In genomic region chr9:106211680-106212593, GRCm38 (mm10) we compare ENCODE assay signal across 8 mouse cellular contexts. TPM values are rescaled to one million over a fixed set of nuclear protein-coding genes. Genes with fewer than 3 reads are reported as not detected.
DNase-seq lines count a peak whose midpoint lies in the region; ATAC-seq and TF ChIP-seq lines count a peak whose summit lies in the region.

No protein-coding gene starts in this region.

- in situ Hi-C loops in Patski (cut with MboI; ENCODE audit: low pct_unique_long_range_greater_than_20kb), result no loop called here

- no peaks in the 10 kb centered on the region for H3K27me3 ChIP-seq in Patski
- H3K27me3 ChIP-seq in hindbrain, embryonic 14.5 days (ENCODE audit: control insufficient read depth, insufficient read depth, low read length), result no peaks in the 10 kb centered on the region

- POLR2A ChIA-PET in Patski (lab: Charles Lee), result interaction anchor here (0.6 to 0.7 kb wide), 2 partner anchors 48 to 68 kb away, joined by 3 read pairs; no protein-coding TSS in a partner anchor

- no peak for TF ChIP-seq CTCF in Patski (IDR thresholded peaks at IDR 0.05)

- 17% methylated on average over 37 of the region's 37 CpGs for WGBS in hindbrain, embryonic 14.5 days

- H3K9ac ChIP-seq in hindbrain, embryonic 14.5 days, result peak overlapping the region; percentile 53

- H3K4me1 ChIP-seq in hindbrain, embryonic 14.5 days (replicated peaks; ENCODE audit: control insufficient read depth, insufficient read depth, low read length), result peaks cover 8% of the 10 kb centered on the region; the same call in 1 of the 2 replicates

- DNase-seq in Patski (ENCODE audit: low read depth, low spot score), result peak; percentile 34
- DNase-seq in cerebellum, adult 9-11 months, result peak; percentile 85
- DNase-seq in frontal cortex, postnatal 25 days (ENCODE audit: low spot score in 2 of 2), result peak; percentile 77 to 79
- peak; percentile 95 for DNase-seq in hindbrain, embryonic 14.5 days (ENCODE audit: low spot score)
- peak; percentile 74 to 89 for DNase-seq in left cerebral cortex, postnatal 10 days (ENCODE audit: extremely low spot score in 1 of 2, low spot score in 2 of 2)
- DNase-seq in right cerebral cortex, postnatal 25 days, result peak; percentile 77
- DNase-seq in urinary bladder, postnatal 36 days (ENCODE audit: low spot score in 2 of 2), result peak; percentile 76 to 84

- H3K9me3 ChIP-seq in hindbrain, embryonic 14.5 days (ENCODE audit: control insufficient read depth, low read length), result no peaks in the 10 kb centered on the region

- H3K36me3 ChIP-seq in hindbrain, embryonic 14.5 days (replicated peaks; ENCODE audit: control insufficient read depth, insufficient read depth), result peaks cover 44% of the 10 kb centered on the region

- CTCF ChIA-PET in Patski (lab: Charles Lee), result interaction anchor here (0.6 to 3.9 kb wide), 30 partner anchors 9 to 265 kb away, joined by 3 to 26 read pairs (median 5); partner anchors contain the start of genes Parp3, Poc1a, Tlr9 and Twf2

- intact Hi-C loops in left cerebral cortex, postnatal 10 days (cut with DNase I), result loop anchor here (5.0 to 10.0 kb wide), 2 partner anchors 40 to 213 kb away; partner anchors contain the start of genes Rpl29 and Wdr82

- H3K4me3 ChIP-seq in hindbrain, embryonic 14.5 days (replicated peaks; ENCODE audit: low read length), result peak overlapping the region; percentile 18

- peak overlapping the region; percentile 64; the same call in 1 of the 2 replicates for H3K27ac ChIP-seq in hindbrain, embryonic 14.5 days

- peak; percentile 90 for ATAC-seq in Patski
- ATAC-seq in hindbrain, embryonic 14.5 days (ENCODE audit: low FRiP score), result peak; percentile 85
- peak; percentile 93 for ATAC-seq in megakaryocyte-erythroid progenitor cell, adult 5-6 weeks (replicated peaks; ENCODE audit: low FRiP score, low TSS enrichment, poor library complexity, severe bottlenecking)

- peak overlapping the region; percentile 53 for H3K4me2 ChIP-seq in hindbrain, embryonic 14.5 days (replicated peaks)

RNA-seq across cellular contexts. Expression of gene Twf2, which starts 9.0 kb away (rescaled TPM):
- 30.7 TPM for polyA plus RNA-seq in Patski (2021)
- polyA plus RNA-seq in hindbrain, embryonic 14.5 days (2014; fragmentation: Nextera tagmentation; extraction: Ambion mirVana), result 49.6 and 52.9 TPM in 2 replicates
- total RNA-seq in left cerebral cortex, postnatal 10 days (2021), result 10 to 100 TPM; 44.5 to 49.9 TPM
- 11.4 and 15.5 TPM in 2 replicates for total RNA-seq in megakaryocyte-erythroid progenitor cell, adult 5-6 weeks (2014; fragmentation: Nextera tagmentation)
- total RNA-seq in megakaryocyte-erythroid progenitor cell, adult 5-6 weeks (2017), result 13.7 and 19.8 TPM in 2 replicates

RNA-seq across cellular contexts. Expression of gene Tlr9, which starts 10.5 kb away (rescaled TPM):
- 0.03 TPM for polyA plus RNA-seq in Patski (2021)
- 0.12 TPM in 1 of 2 replicates, not detected in the other for polyA plus RNA-seq in hindbrain, embryonic 14.5 days (2014; fragmentation: Nextera tagmentation; extraction: Ambion mirVana)
- total RNA-seq in left cerebral cortex, postnatal 10 days (2021), result 1 to 10 TPM; 1.1 to 1.4 TPM
- total RNA-seq in megakaryocyte-erythroid progenitor cell, adult 5-6 weeks (2014; fragmentation: Nextera tagmentation), result not detected in 2 replicates
- not detected in 2 replicates for total RNA-seq in megakaryocyte-erythroid progenitor cell, adult 5-6 weeks (2017)

RNA-seq across cellular contexts. Expression of gene Ppm1m, which starts 12.4 kb away (rescaled TPM):
- polyA plus RNA-seq in Patski (2021), result 62.8 TPM
- polyA plus RNA-seq in hindbrain, embryonic 14.5 days (2014; fragmentation: Nextera tagmentation; extraction: Ambion mirVana), result 13.0 and 13.4 TPM in 2 replicates
- total RNA-seq in left cerebral cortex, postnatal 10 days (2021), result 10 to 100 TPM; 20.8 to 24.5 TPM
- 15.4 and 21.4 TPM in 2 replicates for total RNA-seq in megakaryocyte-erythroid progenitor cell, adult 5-6 weeks (2014; fragmentation: Nextera tagmentation)
- 3.5 and 6.8 TPM in 2 replicates for total RNA-seq in megakaryocyte-erythroid progenitor cell, adult 5-6 weeks (2017)

RNA-seq across cellular contexts. Expression of gene Alas1, which starts 36.5 kb away (rescaled TPM):
- polyA plus RNA-seq in Patski (2021), result 91.4 TPM
- 99.0 and 99.7 TPM in 2 replicates for polyA plus RNA-seq in hindbrain, embryonic 14.5 days (2014; fragmentation: Nextera tagmentation; extraction: Ambion mirVana)
- total RNA-seq in left cerebral cortex, postnatal 10 days (2021), result 100 to 1,000 TPM; 125 to 127 TPM
- total RNA-seq in megakaryocyte-erythroid progenitor cell, adult 5-6 weeks (2014; fragmentation: Nextera tagmentation), result 29.5 and 45.9 TPM in 2 replicates
- total RNA-seq in megakaryocyte-erythroid progenitor cell, adult 5-6 weeks (2017), result 21.7 and 27.7 TPM in 2 replicates

RNA-seq across cellular contexts. Expression of gene Wdr82, which starts 41.2 kb away (rescaled TPM):
- 82.0 TPM for polyA plus RNA-seq in Patski (2021)
- 40.2 and 42.3 TPM in 2 replicates for polyA plus RNA-seq in hindbrain, embryonic 14.5 days (2014; fragmentation: Nextera tagmentation; extraction: Ambion mirVana)
- total RNA-seq in left cerebral cortex, postnatal 10 days (2021), result 100 to 1,000 TPM; 155 to 158 TPM
- 65.2 and 70.8 TPM in 2 replicates for total RNA-seq in megakaryocyte-erythroid progenitor cell, adult 5-6 weeks (2014; fragmentation: Nextera tagmentation)
- 88.0 and 89.2 TPM in 2 replicates for total RNA-seq in megakaryocyte-erythroid progenitor cell, adult 5-6 weeks (2017)

Comparison
In these comparisons a context has a peak if more than half of its experiments do, and no peak if none do; other contexts are left out.
1. Peak in every context shown above with its lines: DNase-seq, ATAC-seq, H3K4me3 ChIP-seq and H3K27ac ChIP-seq.
2. DNase-seq: peak in every context shown above with its lines; median percentile 95 in hindbrain, embryonic 14.5 days; 85 in cerebellum, adult 9-11 months; 82 in left cerebral cortex, postnatal 10 days; 80 in urinary bladder, postnatal 36 days; 78 in frontal cortex, postnatal 25 days; 77 in right cerebral cortex, postnatal 25 days; 34 in Patski.